Mouse (Mus musculus) cerebellum, adult 11-12 months (tissue): ENCODE measurements around the gene Icam4.
"Not testable (repeated sequence)": the region's sequence is repeated elsewhere in the genome, so short reads cannot be mapped to it uniquely, and the experiment has no call there.

Source experiments
- DNase-seq: peaks from one replicate; pipeline ENCODE4 v3.0.0; 2022

Gene Icam4

DNA sequence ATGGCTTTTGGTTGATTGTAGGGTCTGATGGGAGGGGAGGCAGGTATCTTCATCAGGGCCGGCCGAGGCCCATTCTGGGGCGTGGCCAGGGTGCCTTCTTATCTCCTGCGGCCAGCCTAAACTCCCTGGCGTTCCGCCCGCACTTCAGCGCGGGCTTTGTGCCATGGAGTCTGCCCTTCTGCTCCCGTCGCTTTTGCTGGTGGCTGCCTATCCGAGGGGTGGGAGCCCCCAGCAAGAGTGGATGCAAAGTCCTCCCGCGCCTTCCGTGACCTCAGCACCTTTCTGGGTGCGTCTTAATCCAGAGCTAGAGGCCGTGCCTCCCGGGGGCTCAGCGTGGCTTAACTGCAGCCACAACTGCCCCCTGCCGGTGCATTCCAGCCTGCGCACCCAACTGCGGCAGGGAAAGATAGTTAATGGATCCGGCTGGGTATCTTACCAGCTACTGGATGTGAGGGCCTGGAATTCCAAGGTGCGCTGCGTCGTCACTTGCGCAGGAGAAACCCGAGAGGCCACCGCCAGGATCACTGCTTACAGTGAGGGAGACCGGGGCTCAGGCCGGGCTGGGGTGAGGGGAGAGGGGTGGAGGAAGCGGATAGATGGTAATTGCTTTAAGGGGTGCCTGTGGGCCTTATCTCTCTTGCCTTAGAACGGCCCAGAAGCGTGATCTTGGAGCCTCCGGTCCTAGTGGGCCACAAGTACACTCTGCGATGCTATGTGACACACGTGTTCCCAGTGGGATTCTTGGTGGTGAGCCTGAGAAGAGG is at the start of gene Icam4:
Gene Icam4, plus strand, starts transcription at position 83 of the 764 bp plus-strand sequence.
- DNase-seq: peak; percentile 46

DNA sequence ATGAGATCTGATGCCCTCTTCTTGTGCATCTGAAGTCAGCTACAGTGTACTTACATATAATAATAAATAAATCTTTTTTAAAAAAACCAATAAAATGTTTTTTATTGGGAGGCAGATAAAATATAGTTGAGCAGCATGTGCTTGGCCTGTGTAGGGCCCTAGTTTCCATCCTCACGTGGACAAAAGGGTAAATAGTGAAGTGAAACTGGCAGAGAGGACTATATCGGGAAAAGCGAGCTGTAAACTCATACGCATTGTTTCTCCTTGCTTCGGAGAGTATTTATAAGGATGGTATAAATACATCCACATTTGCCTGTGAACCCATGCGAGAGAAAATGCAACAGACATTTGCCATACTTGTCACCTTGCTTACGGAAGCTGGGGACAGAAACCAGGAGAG is 49.4 kb upstream of the Icam4 start:
- no peak for DNase-seq

DNA sequence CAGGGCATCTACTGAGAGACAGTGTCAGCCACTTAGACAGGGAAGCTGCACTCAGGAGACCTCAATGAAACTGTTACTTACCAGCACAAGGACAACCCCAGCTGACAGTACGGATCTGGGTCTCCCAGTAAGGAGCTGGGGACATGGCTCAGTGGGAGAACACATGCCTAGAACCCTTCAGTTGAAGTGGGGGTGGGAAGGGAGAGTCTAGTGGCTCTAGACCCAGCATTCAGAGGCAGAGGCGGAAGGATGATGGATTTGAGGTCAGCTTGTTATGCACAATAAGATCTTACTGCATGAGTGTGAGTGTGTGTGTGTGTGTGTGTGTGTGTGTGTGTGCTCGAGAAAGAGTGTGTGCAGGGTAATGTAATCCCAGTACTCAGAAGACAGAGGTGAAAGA is 47.0 kb upstream of the Icam4 start:
- DNase-seq: no peak

DNA sequence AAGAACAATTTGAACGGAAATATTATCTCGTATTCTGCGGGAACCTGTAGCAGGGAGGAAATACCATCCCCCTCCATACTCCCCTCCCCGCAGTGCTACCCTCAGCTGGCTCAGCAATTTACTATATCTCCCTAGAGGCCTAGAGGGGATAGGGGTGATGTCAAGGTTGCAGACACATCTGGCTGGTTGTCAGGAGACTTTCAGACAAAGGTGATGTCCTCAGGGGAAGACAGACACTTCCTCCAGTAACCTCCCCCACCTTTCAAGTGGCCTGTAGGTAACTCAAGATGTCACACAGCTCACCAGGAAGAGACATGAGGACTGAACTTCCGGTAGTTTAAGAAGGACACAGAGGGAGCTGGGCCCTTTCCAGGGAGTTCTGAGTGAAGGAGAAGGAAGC is 46.0 kb upstream of the Icam4 start:
- DNase-seq: no peak

DNA sequence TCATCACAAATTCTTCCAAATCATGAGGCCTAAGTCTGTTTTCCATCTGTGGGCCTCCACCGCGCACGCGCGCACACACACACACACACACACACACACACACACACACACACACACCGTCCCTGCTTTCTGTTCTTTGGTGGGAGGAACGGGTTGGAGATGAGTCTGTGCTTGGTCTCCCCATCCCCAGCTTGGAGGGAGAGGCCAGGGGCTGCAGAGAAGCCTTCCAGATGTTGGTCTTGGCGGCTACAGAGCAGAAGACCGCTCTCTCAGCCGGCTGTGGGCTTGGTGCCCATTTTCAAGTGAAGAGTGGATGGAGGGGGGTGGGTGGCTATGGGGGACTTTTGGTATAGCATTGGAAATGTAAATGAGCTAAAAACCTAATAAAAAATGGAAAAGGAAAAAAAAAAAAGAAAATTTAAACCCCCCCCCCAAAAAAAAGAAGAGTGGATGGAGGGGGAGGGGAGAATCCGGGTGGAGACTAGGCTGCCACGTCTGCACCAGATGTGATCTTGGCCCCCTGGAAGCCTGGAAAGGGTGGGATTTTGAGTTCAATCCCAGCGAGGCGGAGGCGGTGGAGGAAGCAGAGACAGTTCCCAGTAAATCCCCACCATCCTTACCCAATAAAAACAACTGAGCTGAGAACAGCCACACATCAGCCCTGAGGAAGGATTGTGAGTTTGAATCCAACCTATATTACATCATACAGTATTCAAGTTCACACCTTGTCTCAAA is 42.1 kb upstream of the Icam4 start:
- DNase-seq: no peak

DNA sequence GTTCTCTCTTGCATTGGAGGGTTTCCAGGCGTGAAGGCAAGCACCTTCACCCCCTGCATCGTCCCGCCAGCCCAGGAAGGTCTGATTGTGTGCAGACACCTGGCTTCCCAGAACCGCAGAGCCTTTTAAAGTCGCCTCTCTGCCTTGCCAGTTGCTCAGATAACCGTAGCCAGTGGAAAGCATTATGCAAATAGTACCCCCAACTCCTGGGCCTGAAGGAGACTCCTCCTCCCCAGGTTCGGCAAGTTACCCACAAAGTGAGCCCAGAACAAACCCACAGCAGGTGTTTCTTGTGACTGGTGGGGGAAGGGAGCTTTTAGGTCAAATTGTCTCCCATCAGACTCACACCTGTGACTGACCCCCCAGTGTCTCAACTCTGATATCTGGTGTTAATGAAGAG is 41.2 kb upstream of the Icam4 start:
- no peak for DNase-seq

DNA sequence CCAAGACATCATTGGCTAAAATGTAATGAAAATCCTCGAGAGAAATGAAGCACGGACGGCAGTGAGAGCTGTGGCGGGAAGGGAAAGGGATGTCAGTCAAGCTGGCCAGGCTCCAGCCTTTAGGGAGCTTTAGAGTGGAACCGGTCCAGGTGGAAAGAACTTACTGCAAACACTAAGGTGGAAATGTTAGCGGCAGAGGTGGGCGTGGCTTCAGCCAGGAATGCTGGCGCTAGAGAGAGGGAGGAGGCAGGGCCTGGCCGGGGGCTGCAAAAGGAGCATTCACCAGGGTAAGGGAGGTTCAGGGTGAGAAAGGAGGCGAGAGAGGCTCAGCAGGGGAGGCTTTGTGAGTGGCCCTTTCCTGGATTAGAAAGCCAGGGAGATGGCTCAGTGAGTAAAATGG is 38.3 kb upstream of the Icam4 start:
- no peak for DNase-seq

DNA sequence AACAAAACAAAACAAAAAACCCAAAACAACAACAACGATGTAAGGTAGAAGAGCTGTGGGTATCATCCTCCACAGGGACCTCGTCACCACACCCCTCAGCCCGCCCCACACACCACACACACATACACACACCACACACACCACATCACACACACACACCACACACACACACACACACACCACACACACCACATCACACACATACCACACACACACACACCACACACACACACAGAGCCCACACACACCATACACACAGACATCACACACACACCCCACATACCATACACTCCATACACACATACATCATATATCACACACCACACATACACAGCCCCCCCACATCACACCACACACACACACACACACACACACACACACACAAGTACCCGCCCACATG is 37.6 kb upstream of the Icam4 start:
- no peak for DNase-seq

DNA sequence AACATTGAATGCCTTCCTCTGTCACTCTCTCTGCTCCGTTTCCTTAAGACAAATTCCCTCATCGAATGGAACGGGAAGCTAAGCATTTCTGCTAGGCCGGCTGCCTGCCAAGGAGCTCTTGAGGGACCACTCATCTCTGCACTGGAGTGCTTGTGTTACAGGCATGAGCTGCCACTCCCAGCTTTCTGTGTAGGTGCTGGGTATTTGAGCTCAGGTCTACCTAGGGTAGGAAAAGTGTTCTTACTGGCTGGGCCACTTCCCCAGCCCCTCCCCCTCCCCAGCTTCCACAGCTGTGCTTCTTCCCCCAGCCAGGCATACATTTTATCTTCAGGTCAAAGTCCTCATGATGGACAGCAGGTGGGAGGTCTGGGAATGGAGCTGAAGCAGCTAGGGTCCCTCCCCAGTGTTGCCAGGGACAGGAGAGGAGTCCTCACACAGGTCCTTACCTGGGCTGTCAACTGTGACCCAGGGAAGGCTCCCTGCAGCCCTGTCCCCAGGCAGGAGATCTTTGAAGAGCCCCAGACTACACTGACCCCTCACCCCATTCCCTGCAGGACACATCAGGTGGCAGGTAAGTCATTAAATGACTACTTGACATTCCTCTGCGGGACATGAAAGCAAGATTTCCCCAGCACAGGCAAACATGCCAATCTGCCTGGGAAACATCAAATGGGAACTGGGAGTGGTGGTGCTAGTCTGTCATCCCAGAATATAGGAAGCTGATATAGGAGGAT is 35.8 kb upstream of the Icam4 start:
- no peak for DNase-seq

DNA sequence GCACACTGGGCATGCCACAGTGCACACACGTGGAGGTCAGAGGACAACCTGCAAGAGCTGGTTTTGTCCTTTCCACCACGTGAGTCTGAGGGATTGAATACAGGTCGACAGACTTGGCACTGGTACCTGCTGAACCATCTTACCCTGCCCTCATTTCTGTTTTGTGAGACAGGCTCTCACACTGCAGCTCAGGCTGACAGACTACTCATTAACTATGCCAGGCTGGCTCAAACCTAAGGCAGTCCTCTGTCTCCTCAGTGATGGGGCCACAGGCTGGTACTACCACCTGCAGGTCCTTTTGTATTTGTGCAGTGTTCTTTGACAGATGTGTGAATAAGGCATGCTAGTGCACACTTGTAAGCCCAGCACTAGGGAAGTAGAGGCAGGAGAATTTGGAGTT is 34.1 kb upstream of the Icam4 start:
- no peak for DNase-seq

DNA sequence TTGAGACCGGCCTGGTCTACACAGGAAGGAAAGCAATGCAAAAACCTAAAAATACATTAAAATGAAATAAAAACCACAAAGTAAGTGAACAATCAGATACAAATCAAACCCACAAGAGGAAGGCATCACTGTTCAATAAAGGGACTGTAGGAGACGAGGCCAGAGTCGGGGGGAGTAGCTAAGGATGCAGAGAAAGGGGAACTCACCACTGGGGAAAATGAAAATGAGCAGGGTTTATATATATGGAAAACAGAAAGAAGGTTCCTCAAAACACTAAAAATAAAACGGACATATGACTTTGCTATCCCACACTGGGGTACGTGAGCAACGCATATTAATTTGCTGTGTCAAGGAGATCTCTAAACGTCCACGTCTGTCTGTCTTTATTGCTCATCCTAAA is 32.1 kb upstream of the Icam4 start:
- no peak for DNase-seq

DNA sequence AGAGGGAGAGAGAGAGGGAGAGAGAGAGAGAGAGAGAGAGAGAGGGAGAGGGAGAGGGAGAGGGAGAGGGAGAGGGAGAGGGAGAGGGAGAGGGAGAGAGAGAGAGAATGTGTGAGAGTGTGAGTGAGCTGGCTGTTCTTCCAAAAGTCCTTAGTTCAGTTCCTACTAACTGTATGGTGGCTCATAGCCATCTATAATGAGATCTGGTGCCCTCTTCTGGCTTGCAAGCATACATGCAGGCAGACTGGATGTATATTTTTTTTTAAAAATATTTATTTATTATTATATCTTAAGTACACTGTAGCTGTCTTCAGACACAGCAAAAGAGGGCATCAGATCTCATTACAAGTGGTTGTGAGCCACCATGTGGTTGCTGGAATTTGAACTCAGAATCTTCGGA is 30.8 kb upstream of the Icam4 start:
- DNase-seq: not testable (repeated sequence)

DNA sequence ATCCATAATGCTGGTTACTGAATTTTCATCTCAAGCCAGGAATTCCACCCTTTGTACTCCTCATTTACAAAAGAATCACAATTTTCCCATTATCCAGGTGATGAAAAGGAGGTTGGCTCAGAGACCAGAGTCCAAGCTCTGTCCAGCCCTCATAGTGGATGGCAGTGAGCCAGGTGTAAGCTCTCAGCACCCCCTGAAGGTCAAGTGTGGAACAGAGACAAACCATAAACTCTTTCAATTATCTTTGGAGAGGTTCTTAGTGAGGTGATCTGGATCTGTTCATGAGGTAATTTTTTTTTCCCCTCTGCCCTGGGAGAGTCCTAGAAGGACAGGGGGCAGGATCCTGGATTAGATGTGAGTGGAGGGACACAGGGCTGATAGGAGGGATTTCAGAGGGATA is 28.4 kb upstream of the Icam4 start:
- DNase-seq: no peak

DNA sequence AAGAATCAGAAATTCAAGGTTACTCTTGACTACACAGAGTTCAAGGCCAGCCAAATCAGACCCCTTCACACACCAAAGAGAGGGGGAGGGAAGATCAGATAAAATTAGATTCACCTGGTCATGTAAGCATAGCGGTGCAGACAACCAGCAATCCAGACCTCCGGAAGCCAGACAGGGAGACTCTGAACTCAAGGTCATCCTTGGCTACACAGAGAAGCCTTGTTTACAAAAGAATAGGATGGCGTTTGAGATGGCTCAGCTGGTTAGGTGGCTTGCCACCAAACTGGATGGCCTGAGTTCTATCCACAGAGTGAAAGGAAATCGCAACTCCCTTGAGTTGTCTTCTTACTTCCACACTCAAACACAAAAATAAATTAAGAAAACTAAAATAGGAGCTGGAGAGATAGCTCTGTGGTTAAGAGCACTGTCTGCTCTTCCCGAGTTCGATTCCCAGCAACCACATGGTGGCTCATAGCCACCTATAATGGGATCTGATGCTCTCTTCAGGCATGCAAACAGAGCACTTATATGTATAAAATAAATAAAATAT is 27.4 kb upstream of the Icam4 start:
- DNase-seq: no peak

DNA sequence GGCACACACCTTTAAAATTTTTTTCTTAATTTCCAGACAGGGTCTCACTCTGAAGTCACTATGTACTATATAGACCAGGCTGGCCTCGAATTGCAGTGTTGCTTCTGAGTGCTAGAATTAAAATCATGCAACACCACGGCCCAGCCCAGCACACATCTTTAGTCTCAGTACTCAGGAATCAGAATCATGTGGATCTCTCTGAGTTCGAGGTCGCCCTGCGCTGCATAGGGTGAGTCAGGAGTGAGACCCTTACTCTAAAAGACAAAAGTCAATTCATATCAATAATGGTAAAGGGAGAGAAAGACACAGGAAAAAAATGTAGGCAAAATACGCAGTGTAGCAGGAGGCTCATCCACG is 26.9 kb upstream of the Icam4 start:
- DNase-seq: no peak

DNA sequence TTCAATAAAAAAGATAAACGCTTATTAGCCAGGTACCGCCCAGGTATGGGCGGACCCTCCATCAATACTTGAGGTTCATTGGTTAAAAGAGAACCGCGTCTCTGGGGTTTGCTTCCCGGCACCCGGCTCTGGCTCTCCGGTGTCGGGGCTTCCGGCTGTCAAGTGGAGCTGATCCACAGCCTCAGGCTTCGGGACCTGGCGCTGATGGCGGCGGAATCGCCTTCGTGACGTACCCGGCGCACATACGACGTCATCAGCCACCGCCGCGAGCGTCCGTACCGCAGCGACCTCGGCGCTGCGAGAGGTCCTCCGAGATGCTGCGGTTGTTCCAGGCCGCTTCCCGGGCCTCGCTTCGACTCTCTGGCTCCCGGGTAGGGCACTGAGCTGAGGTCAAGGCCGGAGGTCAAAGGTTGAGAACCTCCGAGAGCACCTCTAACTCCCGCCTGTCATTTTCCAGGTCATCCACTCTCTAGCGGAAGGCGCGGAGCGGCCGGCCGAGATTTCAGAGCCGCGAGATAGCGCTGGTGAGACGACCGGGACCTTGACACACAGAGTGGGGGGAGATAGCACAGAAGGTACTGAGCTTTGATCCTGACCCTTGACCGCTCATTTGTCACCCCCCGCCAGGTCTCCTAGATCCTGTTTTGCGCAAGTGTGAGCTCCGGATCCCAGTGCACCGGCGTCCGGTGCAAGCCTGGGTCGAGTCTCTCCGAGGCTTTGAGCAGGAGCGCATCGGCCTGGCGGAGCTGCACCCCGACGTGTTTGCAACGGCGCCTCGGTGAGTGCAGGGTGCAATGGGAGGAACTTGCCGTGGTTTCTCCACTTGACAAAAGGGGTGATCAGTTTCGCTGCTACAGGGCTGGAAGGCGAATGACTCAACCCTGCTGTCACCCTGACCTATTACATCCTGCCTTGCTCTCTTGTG is 26.3 kb upstream of the Icam4 start, which contains the start of gene Mrpl4:
Gene Mrpl4, plus strand, starts transcription at position 112 of the 925 bp plus-strand sequence.
- DNase-seq: peak; percentile 89

DNA sequence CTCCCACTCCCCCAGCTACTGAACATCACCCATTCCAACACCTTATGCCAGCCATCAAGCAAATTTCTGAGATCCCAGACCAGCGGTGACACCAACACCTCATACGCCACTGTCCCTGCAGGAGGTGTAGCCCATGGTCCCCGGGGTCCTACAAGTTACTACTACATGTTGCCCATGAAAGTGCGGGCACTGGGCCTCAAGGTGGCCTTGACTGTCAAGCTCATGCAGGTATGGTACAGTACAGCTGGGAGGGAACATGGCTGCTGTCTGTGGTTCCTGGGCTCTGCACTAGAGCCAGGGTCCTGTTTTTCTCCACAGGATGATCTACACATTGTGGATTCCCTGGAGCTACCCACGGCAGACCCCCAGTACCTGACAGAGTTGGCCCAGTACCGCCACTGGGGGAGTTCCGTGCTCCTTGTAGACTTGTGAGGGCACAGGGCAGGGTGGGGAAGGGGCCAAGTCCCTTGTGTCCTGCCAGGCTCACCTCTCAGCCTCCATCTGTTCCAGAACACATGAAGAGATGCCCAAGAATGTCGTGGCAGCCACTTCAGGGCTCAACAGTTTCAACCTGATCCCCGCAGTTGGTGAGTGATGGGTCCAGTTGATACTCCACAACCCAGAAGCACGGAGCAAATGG is 21.7 kb upstream of the Icam4 start:
- no peak for DNase-seq

DNA sequence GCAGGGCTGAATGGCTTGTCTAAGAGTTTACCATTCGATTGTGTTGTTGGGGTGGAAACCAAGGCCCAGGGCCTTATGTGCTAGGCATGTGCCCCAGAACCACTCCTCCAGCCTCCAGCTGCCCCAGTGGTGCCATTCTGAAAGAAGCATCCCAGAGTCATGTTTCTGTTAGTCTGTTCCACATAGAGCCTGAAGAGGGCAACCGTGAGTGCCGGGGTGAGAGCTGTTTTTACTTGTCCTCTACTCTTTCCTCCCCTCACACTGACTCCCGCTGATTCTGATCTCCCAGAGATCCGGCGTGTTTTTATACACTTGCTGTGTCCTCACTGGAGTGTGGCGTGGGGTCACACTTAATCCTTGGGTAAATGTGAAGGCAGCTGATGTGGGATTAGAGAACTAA is 21.2 kb upstream of the Icam4 start:
- DNase-seq: no peak

DNA sequence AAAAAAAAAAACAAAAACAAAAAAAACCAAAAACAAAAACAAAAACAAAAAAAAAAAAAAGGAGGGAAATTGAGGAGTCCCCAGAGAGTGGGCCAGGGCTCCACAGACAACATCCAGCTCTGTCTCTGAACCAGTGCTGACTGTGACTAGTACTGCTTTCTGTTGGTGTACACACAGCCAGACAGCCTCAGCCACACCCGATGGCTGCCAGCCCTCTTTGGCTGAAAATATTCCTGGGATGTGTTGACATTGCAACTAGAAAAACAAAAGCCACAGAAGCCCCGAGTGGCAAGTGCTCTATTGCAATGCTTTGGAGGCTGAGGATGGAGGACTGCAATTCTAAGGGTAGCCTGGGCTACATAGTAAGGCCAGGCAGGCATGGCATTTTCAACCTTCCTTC is 18.8 kb upstream of the Icam4 start:
- no peak for DNase-seq

DNA sequence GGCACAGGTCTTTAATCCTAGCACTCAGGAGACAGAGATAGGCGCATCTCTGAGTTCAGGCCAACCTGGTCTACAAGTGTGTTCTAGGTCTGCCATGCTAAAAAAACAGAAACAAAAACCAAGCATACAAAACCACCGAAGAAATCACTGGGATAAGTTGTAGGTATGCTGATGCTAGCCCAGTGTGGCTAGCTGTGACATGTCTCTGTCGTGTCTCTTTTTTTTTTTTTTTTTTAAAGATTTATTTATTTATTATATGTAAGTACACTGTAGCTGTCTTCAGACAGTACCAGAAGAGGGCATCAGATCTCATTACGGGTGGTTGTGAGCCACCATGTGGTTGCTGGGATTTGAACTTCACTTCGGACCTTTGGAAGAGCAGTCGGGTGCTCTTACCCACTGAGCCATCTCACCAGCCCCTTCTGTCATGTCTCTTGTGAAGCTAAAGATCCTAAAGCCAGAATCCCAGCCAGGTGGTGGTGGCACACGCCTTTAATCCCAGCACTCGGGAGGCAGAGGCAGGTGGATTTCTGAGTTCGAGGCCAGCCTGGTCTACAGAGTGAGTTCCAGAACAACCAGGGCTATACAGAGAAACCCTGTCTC is 18.1 kb upstream of the Icam4 start:
- not testable (repeated sequence) for DNase-seq

DNA sequence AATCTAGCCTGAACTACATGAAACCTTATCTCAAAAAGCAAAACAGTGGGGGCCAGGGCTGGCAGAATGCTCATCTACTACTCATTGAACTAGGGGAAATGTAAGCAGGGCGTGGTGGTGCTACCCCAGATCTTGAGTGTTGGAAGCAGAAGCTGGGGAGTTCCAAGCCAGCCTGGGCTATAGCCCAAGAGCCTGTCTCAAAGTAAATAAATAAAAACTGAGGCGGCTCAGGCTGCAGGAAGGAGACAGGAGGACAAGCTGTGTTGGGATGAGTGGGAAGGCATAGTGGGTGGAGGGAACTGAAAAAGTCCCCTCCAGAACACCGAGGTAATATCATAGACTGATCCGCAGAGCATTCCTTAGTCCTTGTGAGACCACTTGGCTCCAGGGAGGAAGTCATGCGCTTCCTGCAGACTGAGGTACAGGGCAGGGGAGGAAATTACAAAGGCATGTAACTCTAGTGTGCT is 17.3 kb upstream of the Icam4 start:
- DNase-seq: no peak
